Mouse (Mus musculus) spleen, adult 2 months (tissue): ENCODE data around the gene Tctex1d2.

ENCODE experiments used
- CTCF ChIP-seq: fragments of 200-500 bp; IDR thresholded peaks from 2 replicates; pipeline ENCODE4 v1.5.1; 2011; ENCODE audit warnings: mild to moderate bottlenecking, inconsistent platforms; ENCODE audit not compliant: insufficient read depth, insufficient read length, insufficient replicate concordance; ENCODE audit errors: extremely low read depth
- POLR2A ChIP-seq: fragments of 200-500 bp; IDR thresholded peaks from 2 replicates; pipeline ENCODE4 v1.6.1; 2011; ENCODE audit warnings: low read depth, low read length, inconsistent platforms

- TF ChIP-seq CTCF, result no peak
- no peak for TF ChIP-seq POLR2A
Measured at GRCm38 (mm10) chr16:32434066-32434465, 14.6 kb downstream of the Tctex1d2 start.
